Mouse (Mus musculus): ENCODE measurements around the gene Klhdc1.

Klhdc1 gene

GRCm38 (mm10) chr12:69296511-69297410 lies 55.8 kb downstream of the Klhdc1 start, which contains the start of gene Klhdc2:
Klhdc2 (plus strand) TSS chr12:69296681.
- DNase-seq (ENCODE audit: low spot score in 2 of 2), result peak; percentile 76 to 91

- DNase-seq (ENCODE audit: low spot score in 2 of 2), result no peak
These were observed 56.6 kb downstream of the Klhdc1 start for GRCm38 (mm10) chr12:69297411-69298150.

- DNase-seq (ENCODE audit: low spot score in 2 of 2), result no peak
These were observed 57.3 kb downstream of the Klhdc1 start for GRCm38 (mm10) chr12:69298281-69298680.

- DNase-seq (ENCODE audit: low spot score in 2 of 2), result no peak
These were observed 58.3 kb downstream of the Klhdc1 start for GRCm38 (mm10) chr12:69299231-69299630.

GRCm38 (mm10) chr12:69299831-69300230 lies 58.9 kb downstream of the Klhdc1 start:
- DNase-seq (ENCODE audit: low spot score in 2 of 2), result no peak

GRCm38 (mm10) chr12:69300391-69300790 lies 59.4 kb downstream of the Klhdc1 start:
- DNase-seq (ENCODE audit: low spot score in 2 of 2), result no peak

- no peak for DNase-seq (ENCODE audit: low spot score in 2 of 2)
These were observed 61.2 kb downstream of the Klhdc1 start for GRCm38 (mm10) chr12:69302171-69302570.

- no peak for DNase-seq (ENCODE audit: low spot score in 2 of 2)
These were observed 63.1 kb downstream of the Klhdc1 start for GRCm38 (mm10) chr12:69304051-69304450.

GRCm38 (mm10) chr12:69306333-69306732 lies 65.4 kb downstream of the Klhdc1 start:
- DNase-seq (ENCODE audit: low spot score in 2 of 2), result no peak

- no peak for DNase-seq (ENCODE audit: low spot score in 2 of 2)
These were observed 68.7 kb downstream of the Klhdc1 start for GRCm38 (mm10) chr12:69309659-69310058.

- DNase-seq (ENCODE audit: low spot score in 2 of 2), result no peak
These were observed 77.5 kb downstream of the Klhdc1 start for GRCm38 (mm10) chr12:69318431-69318830.

GRCm38 (mm10) chr12:69331187-69331586 lies 90.2 kb downstream of the Klhdc1 start:
- DNase-seq (ENCODE audit: low spot score in 2 of 2), result no peak

- DNase-seq (ENCODE audit: low spot score in 2 of 2), result no peak
These were observed 91.2 kb downstream of the Klhdc1 start for GRCm38 (mm10) chr12:69332147-69332546.

GRCm38 (mm10) chr12:69333547-69333946 lies 92.6 kb downstream of the Klhdc1 start:
- peak in 1 of 2 experiments; percentile 23 for DNase-seq (ENCODE audit: low spot score in 2 of 2)
